Mouse (Mus musculus) layer of hippocampus, postnatal 14 days (tissue): ENCODE data around the gene Fbxl4. TPM values are rescaled to one million over a fixed set of nuclear protein-coding genes. Genes with fewer than 3 reads are reported as not detected.

Experiments used
- DNase-seq, 2 experiments: peaks; one replicate each; pipeline ENCODE4 v3.0.0; 2021 to 2022; ENCODE audit warnings: low spot score in 2 of 2, mixed read lengths in 1 of 2
- total RNA-seq, 2 experiments: library from RNA; stranded (reverse); gene quantifications; 2 replicates each; pipeline ENCODE4 v1.2.3; 2021

Gene Fbxl4
- total RNA-seq, 2 experiments from 2014 or later, result 12.7 to 13.6 TPM

DNA sequence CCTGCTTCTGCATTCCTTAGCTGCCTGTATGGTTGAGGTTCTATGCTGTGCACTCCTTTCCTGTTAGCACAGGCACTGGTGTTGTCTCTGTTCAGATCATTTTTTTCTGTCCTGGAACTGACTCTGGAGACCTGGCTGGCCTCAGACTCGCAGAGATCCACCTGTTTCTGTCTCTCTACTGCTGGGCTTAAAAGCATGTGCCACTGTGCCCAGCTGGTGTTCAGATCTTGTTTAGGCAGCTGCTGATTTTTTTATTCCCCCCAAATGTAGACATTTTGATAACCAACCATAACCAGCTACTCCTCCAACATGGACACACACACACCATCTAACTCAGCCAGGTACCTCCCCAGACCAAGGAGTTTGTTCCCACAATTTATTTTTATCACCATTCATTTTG is 112.2 kb downstream of the Fbxl4 start:
- DNase-seq, result no peak

DNA sequence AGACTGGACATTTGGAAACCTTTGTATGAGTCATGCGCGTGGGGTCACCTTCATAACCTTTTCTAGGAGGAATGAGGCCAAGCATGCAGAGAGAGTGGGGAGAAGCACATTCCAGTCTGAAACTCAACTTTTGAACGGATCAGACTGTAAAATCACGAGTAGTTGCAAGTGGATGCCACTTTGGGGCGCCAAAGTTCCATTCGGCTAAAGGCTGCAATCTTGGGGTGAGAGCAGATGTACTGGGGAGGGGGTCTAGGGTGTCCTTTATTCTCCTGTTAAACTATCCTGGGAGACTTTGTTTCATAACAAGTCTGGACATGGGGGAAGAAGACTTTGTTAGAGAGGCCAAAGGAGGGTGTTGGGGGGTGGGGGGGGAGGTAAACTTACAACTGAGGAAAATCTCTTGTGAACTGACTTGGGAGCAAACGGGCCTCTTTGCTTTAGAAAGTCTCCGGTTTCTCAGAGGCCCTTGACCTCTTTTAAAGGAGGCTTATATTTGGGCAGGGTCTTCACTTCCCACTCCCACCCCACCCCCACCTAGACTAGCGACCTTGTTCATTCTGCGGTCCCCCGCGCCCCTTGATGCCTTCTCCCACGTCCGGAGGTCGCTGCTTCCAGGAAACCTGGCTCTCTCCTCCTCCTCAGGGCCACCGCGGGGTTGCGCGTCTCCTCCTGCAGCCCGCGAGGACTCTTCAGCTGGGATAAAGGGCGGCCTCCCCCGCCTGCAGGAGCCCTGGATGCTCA is 119.8 kb downstream of the Fbxl4 start:
- peak; percentile 67 to 75 for DNase-seq

DNA sequence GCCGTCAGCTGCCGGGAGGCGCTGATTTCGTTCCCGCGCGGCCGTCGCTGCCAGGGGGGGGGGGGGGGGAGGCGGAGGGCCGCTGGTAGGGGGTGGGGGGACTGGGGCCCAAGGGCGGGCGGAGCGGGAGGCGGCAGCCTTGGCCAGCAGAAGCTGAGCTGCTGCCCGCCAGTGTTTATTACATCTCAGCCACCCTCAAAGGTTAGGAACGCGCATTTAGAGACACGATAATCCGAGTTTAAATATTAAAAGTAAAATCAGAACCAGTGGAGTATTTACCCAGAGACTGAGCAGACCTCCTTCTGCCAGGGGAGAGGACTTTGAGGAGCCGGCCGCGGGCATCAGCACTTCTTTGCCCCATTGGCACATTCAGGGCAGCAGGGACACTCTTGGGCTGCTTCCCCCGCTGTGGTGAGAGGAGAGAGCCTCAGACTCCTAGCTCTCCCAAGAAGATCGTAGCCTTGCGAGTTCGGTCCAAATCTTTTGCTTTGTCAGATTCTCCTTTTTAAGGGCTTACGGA is 120.4 kb downstream of the Fbxl4 start:
- DNase-seq, result peak in 1 of 2 experiments; percentile 33

DNA sequence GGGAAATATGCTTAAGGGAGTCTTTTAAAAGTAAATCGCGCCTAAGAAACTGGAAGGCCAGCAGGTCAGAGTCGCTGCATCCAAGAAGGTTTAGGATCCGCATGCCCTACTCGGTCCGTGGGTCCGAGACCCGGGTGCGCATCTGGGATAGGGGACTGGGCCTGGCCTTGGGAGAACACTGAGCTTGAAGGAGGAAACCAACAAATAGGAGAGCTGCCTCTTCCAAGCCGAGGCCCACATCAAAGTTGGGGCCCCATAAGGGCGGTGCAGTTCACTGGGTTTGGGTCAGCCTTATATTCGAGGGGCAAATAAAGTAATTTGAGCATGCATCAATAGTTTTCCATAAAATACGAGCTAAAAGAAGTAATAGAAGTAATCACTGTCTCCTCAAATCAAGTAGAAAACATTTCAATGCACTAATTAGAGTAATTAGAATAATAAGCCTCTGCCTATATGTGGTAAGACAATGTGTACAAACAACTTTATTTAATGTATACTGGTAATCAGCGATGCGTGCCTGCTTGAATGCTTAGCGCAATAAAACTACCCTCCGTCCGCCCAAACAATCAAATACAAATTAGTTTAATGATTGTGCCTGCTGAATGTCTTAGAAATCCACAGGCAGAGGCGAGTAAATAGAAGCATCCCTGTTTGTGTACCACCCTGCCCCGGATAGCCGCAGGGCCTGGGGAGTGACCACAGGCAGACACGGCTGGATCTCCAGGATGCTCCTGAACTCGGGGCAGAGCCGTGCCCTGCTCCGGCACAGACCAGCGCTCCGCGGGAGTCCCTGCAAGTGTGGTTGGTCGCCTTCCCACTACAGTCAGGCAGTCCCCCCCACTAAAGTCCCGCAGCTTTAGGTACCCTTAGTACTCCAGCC is 121.4 kb downstream of the Fbxl4 start:
- no peak for DNase-seq

DNA sequence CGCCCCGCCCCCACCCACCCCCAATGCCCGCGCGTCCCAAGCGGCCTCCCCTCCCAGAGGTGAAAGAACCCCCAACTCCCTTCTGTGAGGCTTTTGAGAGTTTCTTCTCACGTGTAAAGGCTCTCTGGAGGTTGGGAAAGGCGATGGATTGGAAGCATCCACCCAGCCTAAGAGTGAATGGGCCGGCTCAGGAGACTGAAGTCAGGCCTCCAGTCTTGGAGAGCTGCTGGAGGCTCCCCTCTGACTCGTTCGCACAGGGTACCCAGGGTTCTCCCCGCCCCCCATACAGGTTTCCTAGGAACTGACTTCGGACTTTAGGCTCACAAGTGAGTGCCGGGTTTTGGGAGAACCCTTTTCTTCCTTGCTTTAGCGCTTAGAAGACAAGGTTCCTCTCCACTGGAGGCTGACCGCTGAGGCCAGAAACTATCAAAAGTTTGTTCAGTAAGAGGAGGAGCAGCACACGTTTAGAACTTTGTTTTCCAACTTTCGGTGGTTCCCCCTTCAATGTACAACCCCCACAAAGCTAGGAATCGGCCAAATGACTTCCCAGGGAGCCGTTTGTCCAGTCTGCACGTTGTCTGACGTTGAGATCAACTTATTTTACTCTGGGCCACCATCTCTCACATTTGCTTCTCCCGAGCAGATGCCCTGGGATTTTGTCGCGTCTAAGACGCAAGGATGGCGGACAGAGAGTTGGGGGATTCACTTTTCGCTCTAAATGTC is 122.2 kb downstream of the Fbxl4 start:
- DNase-seq, result no peak

DNA sequence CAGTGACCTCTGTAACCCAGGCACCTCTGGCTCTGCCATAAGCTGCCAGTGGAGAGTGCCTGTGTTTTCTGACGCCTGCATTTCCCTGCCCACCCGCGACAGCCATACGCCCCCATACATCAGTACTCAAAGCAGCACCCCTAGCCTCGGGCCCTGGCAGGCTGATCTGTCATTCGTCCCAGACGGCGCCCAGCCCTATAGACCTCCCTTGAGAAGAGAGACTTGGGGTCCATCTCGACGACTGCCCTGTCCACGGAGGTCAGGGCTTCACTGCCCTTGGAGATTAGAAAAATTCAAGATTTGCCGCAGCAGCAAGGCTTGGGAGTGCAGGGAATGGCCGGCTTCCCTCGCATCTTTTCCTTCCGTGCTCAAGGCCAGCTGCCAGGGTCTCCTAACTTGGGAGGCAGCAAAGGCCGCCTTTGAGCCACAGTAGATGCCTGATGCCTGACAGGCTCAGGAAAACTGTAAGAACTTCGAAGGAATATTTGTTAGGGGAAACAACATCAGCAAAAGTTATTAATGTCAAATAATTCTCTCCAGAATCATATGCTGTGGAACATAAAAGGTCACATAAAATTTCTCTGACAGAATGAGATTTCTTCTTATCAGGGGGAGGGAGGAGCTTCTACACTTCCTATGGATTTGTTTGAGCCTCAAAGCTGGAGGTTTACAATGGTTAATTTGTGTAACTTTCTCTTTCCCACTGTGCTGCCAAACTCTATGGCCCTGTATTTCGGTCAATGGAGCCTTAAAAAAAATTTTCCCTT is 122.9 kb downstream of the Fbxl4 start:
- DNase-seq, result no peak

DNA sequence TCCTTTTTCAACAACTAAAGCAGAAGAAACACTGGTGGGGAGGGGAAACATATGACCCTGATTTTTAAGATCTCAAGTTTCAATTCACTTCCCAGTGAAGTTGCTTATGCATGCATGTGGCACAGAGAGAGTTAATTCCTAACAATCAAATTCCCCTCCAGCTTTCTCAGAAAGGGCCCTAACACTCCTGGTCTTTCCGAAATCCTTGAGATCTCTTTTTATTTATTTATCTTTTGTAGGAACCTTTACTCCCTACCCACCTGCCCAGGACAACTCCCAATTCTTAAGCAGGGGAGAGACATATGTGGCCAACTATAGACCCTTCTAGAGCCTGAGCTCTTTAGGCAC is 123.5 kb downstream of the Fbxl4 start:
- no peak for DNase-seq

DNA sequence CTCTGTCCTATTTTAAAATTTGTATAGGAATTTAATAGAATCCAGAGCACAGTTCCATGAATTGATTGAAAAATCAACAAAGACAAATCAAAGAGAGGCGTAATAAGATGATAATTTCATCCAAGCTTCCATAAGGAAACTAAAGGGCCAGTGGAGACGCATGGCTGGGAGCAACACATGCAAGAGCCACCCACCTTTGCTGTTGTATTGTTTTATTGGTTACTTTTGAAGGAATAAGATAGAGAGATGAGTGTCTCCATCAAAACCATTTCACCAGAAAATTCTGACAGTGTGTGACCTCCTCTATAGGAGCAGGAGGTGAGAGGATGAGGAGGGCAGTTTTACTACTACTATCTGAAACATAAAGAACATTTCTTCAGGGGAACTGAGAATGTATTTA is 124.8 kb downstream of the Fbxl4 start:
- no peak for DNase-seq

DNA sequence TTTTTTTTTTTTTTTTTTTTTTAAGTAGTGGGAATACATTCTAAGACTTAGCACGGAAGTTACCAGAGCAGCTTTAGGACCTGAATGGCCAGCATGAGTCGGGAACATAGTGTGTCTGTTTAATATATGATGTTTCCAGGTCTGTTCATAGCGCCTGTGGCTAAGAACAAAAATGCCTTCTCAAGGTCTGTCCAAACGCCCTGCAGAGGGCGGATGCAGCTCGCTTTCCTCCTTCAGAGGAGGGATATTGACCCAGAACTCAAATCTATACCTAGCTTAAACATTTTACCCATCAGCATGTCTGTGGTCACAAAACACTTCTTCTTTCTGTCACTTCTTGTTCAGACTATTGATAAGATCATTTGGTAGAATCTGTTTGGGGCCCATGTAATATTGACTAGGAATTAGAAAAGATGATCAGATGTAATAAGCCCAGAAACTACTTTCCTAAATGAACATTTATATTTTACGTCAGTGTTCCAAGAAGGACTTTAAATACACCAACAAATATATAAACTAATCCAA is 125.5 kb downstream of the Fbxl4 start:
- no peak for DNase-seq

DNA sequence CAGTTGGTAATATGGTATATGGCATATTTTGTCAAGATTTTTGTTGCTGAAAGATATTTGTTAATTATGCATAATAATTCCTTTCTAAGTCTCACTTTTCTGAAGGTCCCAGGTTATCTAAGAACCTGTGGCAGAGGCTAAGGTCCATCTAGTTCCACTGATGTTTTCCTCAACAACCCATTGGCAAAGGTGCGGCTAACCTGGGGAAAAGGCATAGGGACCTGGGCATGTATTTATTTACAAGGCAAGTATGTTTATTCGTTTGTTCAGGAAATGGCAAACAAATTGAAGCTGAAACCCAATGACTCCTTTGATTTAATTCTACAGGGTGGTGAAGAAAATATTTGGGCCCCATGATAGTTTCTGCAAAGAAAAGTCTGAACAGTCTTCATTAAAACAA is 126.2 kb downstream of the Fbxl4 start:
- DNase-seq, result no peak

Other genes with a start within 250 kb of the Fbxl4 start
- 10 to 100 TPM in 1 of 2 experiments, 1 to 10 TPM in 1; 10.0 to 11.2 TPM for gene Pou3f2, start 130.8 kb downstream of the Fbxl4 start, total RNA-seq